ENCODE assay signal across 9 mouse cellular contexts in the genomic region with DNA sequence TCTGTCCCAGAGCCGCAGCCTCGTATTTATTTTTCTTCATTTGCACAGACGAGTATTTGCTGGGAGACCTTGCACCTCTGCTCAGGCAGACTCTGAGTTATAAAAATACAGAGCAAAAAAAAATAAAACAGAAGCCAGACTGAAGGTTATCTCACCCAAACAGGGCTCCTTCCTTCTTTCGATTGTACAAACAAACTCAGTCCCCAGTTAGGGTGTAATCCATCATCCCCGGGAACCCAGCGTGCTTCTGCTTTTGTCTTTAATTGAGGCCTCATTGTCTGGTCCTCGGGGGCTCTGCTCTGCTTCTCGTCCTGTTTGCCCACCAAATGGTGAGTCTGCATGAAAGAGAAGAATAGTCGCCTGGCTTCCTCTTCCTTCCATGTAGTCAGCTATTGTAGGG. TPM values are rescaled to one million over a fixed set of nuclear protein-coding genes. Genes with fewer than 3 reads are reported as not detected.
DNase-seq lines count a peak whose midpoint lies in the region; ATAC-seq and TF ChIP-seq lines count a peak whose summit lies in the region.
"Had no signal": no experiment of that assay in that cellular context is flagged by ENCODE, and none has a peak within 500 bp of the region (broad histone marks: within the 10 kb centered on the region; RNA-seq: fewer than 3 reads in every experiment).

No protein-coding gene starts in this region.

- H3K9ac ChIP-seq in limb, embryonic 12.5 days (replicated peaks), result no peak overlapping the region
- no peak overlapping the region for H3K9ac ChIP-seq in embryonic facial prominence, embryonic 11.5 days (replicated peaks; ENCODE audit: low read length)
- H3K9ac ChIP-seq in hindbrain, embryonic 15.5 days, result no peak overlapping the region
- H3K9ac ChIP-seq in neural tube, embryonic 11.5 days (ENCODE audit: low read length), result no peak overlapping the region
- H3K9ac ChIP-seq: limb, embryonic 15.5 days had no signal

- H3K9me3 ChIP-seq in limb, embryonic 12.5 days, result no peaks in the 10 kb centered on the region
- no peaks in the 10 kb centered on the region for H3K9me3 ChIP-seq in limb, embryonic 10.5 days (replicated peaks)
- no peaks in the 10 kb centered on the region for H3K9me3 ChIP-seq in embryonic facial prominence, embryonic 11.5 days (replicated peaks; ENCODE audit: control insufficient read depth, low read length)
- no peaks in the 10 kb centered on the region for H3K9me3 ChIP-seq in hindbrain, embryonic 15.5 days
- H3K9me3 ChIP-seq in neural tube, embryonic 11.5 days (ENCODE audit: control insufficient read depth, low read length), result no peaks in the 10 kb centered on the region
- H3K9me3 ChIP-seq: limb, embryonic 15.5 days had no signal

- H3K36me3 ChIP-seq in limb, embryonic 12.5 days, result no peaks in the 10 kb centered on the region
- no peaks in the 10 kb centered on the region for H3K36me3 ChIP-seq in limb, embryonic 10.5 days
- no peaks in the 10 kb centered on the region for H3K36me3 ChIP-seq in embryonic facial prominence, embryonic 11.5 days (replicated peaks; ENCODE audit: control insufficient read depth, insufficient read depth, low read depth, low read length)
- H3K36me3 ChIP-seq in hindbrain, embryonic 15.5 days, result no peaks in the 10 kb centered on the region
- no peaks in the 10 kb centered on the region for H3K36me3 ChIP-seq in neural tube, embryonic 11.5 days (ENCODE audit: control insufficient read depth, insufficient read depth, low read length)
- H3K36me3 ChIP-seq in thymus, adult 2 months (ENCODE audit: control insufficient read depth, insufficient read depth, low read length), result no peaks in the 10 kb centered on the region
- H3K36me3 ChIP-seq: limb, embryonic 15.5 days had no signal

- DNase-seq in limb, embryonic 10.5 days (ENCODE audit: low spot score), result no peak
- DNase-seq in embryonic facial prominence, embryonic 11.5 days (ENCODE audit: low spot score), result peak; percentile 43
- DNase-seq in neural tube, embryonic 11.5 days (ENCODE audit: low spot score), result peak; percentile 45
- DNase-seq in thymus, adult 2 months, result no peak
- no peak for DNase-seq in gastrocnemius, postnatal 25 days

- no peak for TF ChIP-seq CTCF in thymus, adult 2 months (IDR thresholded peaks at IDR 0.05; ENCODE audit: borderline replicate concordance, control insufficient read depth, extremely low read depth, insufficient read depth, low read length, poor library complexity)

- no peak for ATAC-seq in limb, embryonic 12.5 days (ENCODE audit: insufficient number of reproducible peaks, insufficient read depth, low FRiP score, low TSS enrichment, low read depth)
- no peak for ATAC-seq in embryonic facial prominence, embryonic 11.5 days (replicated peaks; ENCODE audit: insufficient number of reproducible peaks, low FRiP score, low TSS enrichment, low read depth)
- ATAC-seq in hindbrain, embryonic 15.5 days (ENCODE audit: low FRiP score, low read depth), result no peak
- no peak for ATAC-seq in neural tube, embryonic 11.5 days (ENCODE audit: insufficient read depth, low FRiP score, low TSS enrichment)
- ATAC-seq: inflammation-experienced regulatory T-cells, adult 6 months had no signal

- H3K27me3 ChIP-seq in limb, embryonic 12.5 days, result no peaks in the 10 kb centered on the region
- no peaks in the 10 kb centered on the region for H3K27me3 ChIP-seq in limb, embryonic 10.5 days (ENCODE audit: low read depth, poor library complexity, severe bottlenecking)
- no peaks in the 10 kb centered on the region for H3K27me3 ChIP-seq in embryonic facial prominence, embryonic 11.5 days (ENCODE audit: control insufficient read depth, insufficient read depth, low read length)
- no peaks in the 10 kb centered on the region for H3K27me3 ChIP-seq in hindbrain, embryonic 15.5 days
- no peaks in the 10 kb centered on the region for H3K27me3 ChIP-seq in neural tube, embryonic 11.5 days (ENCODE audit: control insufficient read depth, insufficient read depth, low read length)
- H3K27me3 ChIP-seq in thymus, adult 2 months (ENCODE audit: control insufficient read depth, insufficient read depth, low read length), result no peaks in the 10 kb centered on the region
- H3K27me3 ChIP-seq: limb, embryonic 15.5 days had no signal

- no peak overlapping the region for H3K4me3 ChIP-seq in limb, embryonic 12.5 days (replicated peaks)
- H3K4me3 ChIP-seq in limb, embryonic 10.5 days, result no peak overlapping the region
- H3K4me3 ChIP-seq in embryonic facial prominence, embryonic 11.5 days (ENCODE audit: low read depth, low read length), result no peak overlapping the region
- H3K4me3 ChIP-seq in hindbrain, embryonic 15.5 days, result no peak overlapping the region
- no peak overlapping the region for H3K4me3 ChIP-seq in neural tube, embryonic 11.5 days (ENCODE audit: low read depth, low read length)
- no peak overlapping the region for H3K4me3 ChIP-seq in thymus, adult 2 months (ENCODE audit: control insufficient read depth, insufficient read depth, low read length)
- H3K4me3 ChIP-seq: limb, embryonic 15.5 days had no signal

- H3K27ac ChIP-seq in limb, embryonic 12.5 days, result 0 out of 2 replicates have a peak overlapping the region, but pooled peaks have one; percentile 5
- H3K27ac ChIP-seq in limb, embryonic 10.5 days, result no peak overlapping the region
- H3K27ac ChIP-seq in embryonic facial prominence, embryonic 11.5 days (replicated peaks; ENCODE audit: low read depth, low read length), result no peak overlapping the region
- H3K27ac ChIP-seq in hindbrain, embryonic 15.5 days (replicated peaks), result peak overlapping the region; percentile 57
- H3K27ac ChIP-seq in neural tube, embryonic 11.5 days (ENCODE audit: low read depth, low read length), result no peak overlapping the region
- no peak overlapping the region for H3K27ac ChIP-seq in thymus, adult 2 months (ENCODE audit: control insufficient read depth, insufficient read depth, low read length)
- H3K27ac ChIP-seq: limb, embryonic 15.5 days had no signal

- peaks cover 44% of the 10 kb centered on the region for H3K4me1 ChIP-seq in limb, embryonic 12.5 days (replicated peaks)
- peaks cover 41% of the 10 kb centered on the region for H3K4me1 ChIP-seq in limb, embryonic 10.5 days
- peaks cover 2% of the 10 kb centered on the region; the same call in 1 of the 2 replicates for H3K4me1 ChIP-seq in embryonic facial prominence, embryonic 11.5 days (ENCODE audit: control insufficient read depth, insufficient read depth, low read length)
- H3K4me1 ChIP-seq in hindbrain, embryonic 15.5 days (replicated peaks), result peaks cover 40% of the 10 kb centered on the region
- H3K4me1 ChIP-seq in neural tube, embryonic 11.5 days (ENCODE audit: control insufficient read depth, insufficient read depth, low read length), result peaks cover 27% of the 10 kb centered on the region
- H3K4me1 ChIP-seq in thymus, adult 2 months (replicated peaks; ENCODE audit: control insufficient read depth, insufficient read depth, low read length), result peaks cover 10% of the 10 kb centered on the region

- TF ChIP-seq POLR2A in thymus, adult 2 months (IDR thresholded peaks at IDR 0.05; ENCODE audit: control insufficient read depth, extremely low read depth, insufficient read depth, low read length, poor library complexity), result no peak

- WGBS in limb, embryonic 12.5 days, result 18% methylated on average over 9 of the region's 9 CpGs
- 17% methylated on average over 9 of the region's 9 CpGs for WGBS in limb, embryonic 10.5 days
- WGBS in embryonic facial prominence, embryonic 11.5 days, result 22% methylated on average over 9 of the region's 9 CpGs
- WGBS in hindbrain, embryonic 15.5 days, result 11% methylated on average over 9 of the region's 9 CpGs
- 6% methylated on average over 9 of the region's 9 CpGs for WGBS in neural tube, embryonic 11.5 days
- WGBS in thymus, adult 2 months, result 48% methylated on average over 9 of the region's 9 CpGs

- H3K4me2 ChIP-seq in limb, embryonic 12.5 days, result no peak overlapping the region
- H3K4me2 ChIP-seq in embryonic facial prominence, embryonic 11.5 days (ENCODE audit: low read depth, low read length), result no peak overlapping the region
- H3K4me2 ChIP-seq in hindbrain, embryonic 15.5 days, result no peak overlapping the region
- H3K4me2 ChIP-seq in neural tube, embryonic 11.5 days (ENCODE audit: low read depth), result no peak overlapping the region
- H3K4me2 ChIP-seq: limb, embryonic 15.5 days had no signal

RNA-seq across cellular contexts. Expression of gene Limch1, which starts 54.6 kb away (rescaled TPM):
- polyA plus RNA-seq in limb, embryonic 12.5 days (2016; fragmentation: Nextera tagmentation; extraction: Ambion mirVana), result 48.1 and 58.1 TPM in 2 replicates
- 21.8 and 28.9 TPM in 2 replicates for polyA plus RNA-seq in limb, embryonic 10.5 days (2016; fragmentation: Nextera tagmentation; extraction: Ambion mirVana)
- polyA plus RNA-seq in embryonic facial prominence, embryonic 11.5 days (2014; fragmentation: Nextera tagmentation; extraction: Ambion mirVana), result 69.3 and 73.0 TPM in 2 replicates
- polyA plus RNA-seq in hindbrain, embryonic 15.5 days (2015; fragmentation: Nextera tagmentation; extraction: Ambion mirVana), result 49.3 and 50.7 TPM in 2 replicates
- 83.7 and 96.1 TPM in 2 replicates for polyA plus RNA-seq in neural tube, embryonic 11.5 days (2014; fragmentation: Nextera tagmentation; extraction: Ambion mirVana)
- polyA plus RNA-seq in thymus, adult 2 months (2012; rRNA removed), result 3.8 and 5.0 TPM in 2 replicates
- 100 to 1,000 TPM in 1 of 2 experiments, 10 to 100 TPM in 1; 94.9 to 110 TPM for total RNA-seq in gastrocnemius, postnatal 25 days (2021)

Comparison
In these comparisons a context has a peak if more than half of its experiments do, and no peak if none do; other contexts are left out.
1. H3K27ac ChIP-seq: peak in limb, embryonic 12.5 days (single experiment) and hindbrain, embryonic 15.5 days (single experiment); none in limb, embryonic 10.5 days (single experiment), embryonic facial prominence, embryonic 11.5 days (single experiment), neural tube, embryonic 11.5 days (single experiment) and thymus, adult 2 months (single experiment).
2. DNase-seq: peak in embryonic facial prominence, embryonic 11.5 days (single experiment) and neural tube, embryonic 11.5 days (single experiment); none in limb, embryonic 10.5 days (single experiment), thymus, adult 2 months (single experiment) and gastrocnemius, postnatal 25 days (single experiment).